Mouse (Mus musculus): Measurements from ENCODE around the gene Grxcr1.

DNA sequence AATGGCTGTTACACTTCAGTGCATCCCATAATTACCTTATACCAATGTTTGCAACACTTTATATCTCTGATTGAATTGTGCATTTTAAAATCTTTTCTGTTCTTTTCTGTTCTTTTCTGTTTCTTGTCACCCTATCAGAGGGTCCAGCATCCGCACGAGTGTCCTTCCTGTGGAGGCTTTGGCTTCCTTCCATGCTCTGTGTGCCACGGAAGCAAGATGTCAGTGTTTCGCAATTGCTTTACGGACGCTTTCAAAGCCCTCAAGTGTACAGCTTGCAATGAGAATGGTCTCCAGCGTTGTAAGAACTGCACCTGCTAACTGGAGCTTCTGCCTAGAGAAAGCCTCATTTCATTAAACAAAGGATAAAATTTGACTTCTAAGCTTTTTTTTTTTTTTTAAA is 134.3 kb downstream of the Grxcr1 start:
- TF ChIP-seq FLI1 (IDR thresholded peaks at IDR 0.05; ENCODE audit: low read length) (no peak), GATA1 (IDR thresholded peaks at IDR 0.05; ENCODE audit: borderline replicate concordance, low read length) (no peak)
